Mouse (Mus musculus) CH12.LX (cell line): ENCODE data around the gene Ccdc114.

Experiments used
- E2F4 ChIP-seq: IDR thresholded peaks from 2 replicates; pipeline ENCODE4 v1.6.1; 2011; ENCODE audit warnings: low read depth, low read length, improper control_type of control experiment; ENCODE audit not compliant: insufficient replicate concordance
- MEF2A ChIP-seq: IDR thresholded peaks from 2 replicates; pipeline ENCODE4 v1.6.1; 2014; ENCODE audit warnings: low read depth, mild to moderate bottlenecking, inconsistent platforms, low read length, improper control_type of control experiment, borderline replicate concordance
- NELFE ChIP-seq: IDR thresholded peaks from 2 replicates; pipeline ENCODE4 v1.6.1; 2011; ENCODE audit warnings: low read depth, low read length, improper control_type of control experiment
- NRF1 ChIP-seq: IDR thresholded peaks from 2 replicates; pipeline ENCODE4 v1.6.1; 2014; ENCODE audit warnings: low read depth, mild to moderate bottlenecking, inconsistent platforms, low read length, improper control_type of control experiment, moderate library complexity
- POLR2A ChIP-seq: IDR thresholded peaks from 2 replicates; pipeline ENCODE4 v1.6.1; 2011; ENCODE audit warnings: low read depth, mild to moderate bottlenecking, improper control_type of control experiment, low read length
- POLR2AphosphoS2 ChIP-seq: IDR thresholded peaks from 2 replicates; pipeline ENCODE4 v1.6.1; 2011; ENCODE audit warnings: low read depth, low read length, improper control_type of control experiment
- USF2 ChIP-seq: conservative IDR thresholded peaks from 2 replicates; pipeline ENCODE4 v1.6.1; 2011; ENCODE audit warnings: low read depth, low read length, improper control_type of control experiment

GRCm38 (mm10) chr7:45929688-45930087, 5.8 kb downstream of the Ccdc114 start:
- no peak for TF ChIP-seq E2F4
- no peak for TF ChIP-seq POLR2AphosphoS2
- TF ChIP-seq POLR2A = no peak
- no peak for TF ChIP-seq NELFE
- TF ChIP-seq MEF2A = no peak
- no peak for TF ChIP-seq NRF1
- no peak for TF ChIP-seq USF2
